Mouse (Mus musculus): ENCODE measurements at regions not wholly inside any gene's neighbourhood (a gene's known extent, or its start where the extent isn't known, plus 50 kb on each side); places are given as distances from the start of the nearest gene placed in this dataset.

GRCm38 (mm10) chr9:31971801-31972628, 58.8 kb upstream of the Barx2 start:
- H3K36me3 ChIP-seq, result no peaks in the 10 kb centered on the region
- no peaks in the 10 kb centered on the region for H3K27me3 ChIP-seq (replicated peaks)
- H3K9me3 ChIP-seq (replicated peaks), result no peaks in the 10 kb centered on the region
- no peak overlapping the region for H3K9ac ChIP-seq
- peak; percentile 75 for ATAC-seq
- H3K27ac ChIP-seq, result no peak overlapping the region
- H3K4me3 ChIP-seq, result no peak overlapping the region
- WGBS (ENCODE audit: insufficient replicate concordance), result 32% methylated on average over 7 of the region's 7 CpGs
- H3K4me2 ChIP-seq, result peak overlapping the region; percentile 12
- H3K4me1 ChIP-seq, result peaks cover 10% of the 10 kb centered on the region

- no peaks in the 10 kb centered on the region for H3K36me3 ChIP-seq
- H3K4me2 ChIP-seq, result peak overlapping the region; percentile 12; the same call in 1 of the 2 replicates
- no peak for ATAC-seq
- no peak overlapping the region for H3K27ac ChIP-seq
- H3K4me1 ChIP-seq, result peaks cover 10% of the 10 kb centered on the region
- H3K9ac ChIP-seq, result no peak overlapping the region
- H3K4me3 ChIP-seq, result no peak overlapping the region
- H3K9me3 ChIP-seq (replicated peaks), result no peaks in the 10 kb centered on the region
- WGBS (ENCODE audit: insufficient replicate concordance), result 58% methylated on average over 6 of the region's 6 CpGs
- no peaks in the 10 kb centered on the region for H3K27me3 ChIP-seq (replicated peaks)
Measured at GRCm38 (mm10) chr9:31972629-31972993, 59.3 kb upstream of the Barx2 start.

GRCm38 (mm10) chr9:31976191-31976590, 62.9 kb upstream of the Barx2 start:
- ATAC-seq, result no peak

DNA sequence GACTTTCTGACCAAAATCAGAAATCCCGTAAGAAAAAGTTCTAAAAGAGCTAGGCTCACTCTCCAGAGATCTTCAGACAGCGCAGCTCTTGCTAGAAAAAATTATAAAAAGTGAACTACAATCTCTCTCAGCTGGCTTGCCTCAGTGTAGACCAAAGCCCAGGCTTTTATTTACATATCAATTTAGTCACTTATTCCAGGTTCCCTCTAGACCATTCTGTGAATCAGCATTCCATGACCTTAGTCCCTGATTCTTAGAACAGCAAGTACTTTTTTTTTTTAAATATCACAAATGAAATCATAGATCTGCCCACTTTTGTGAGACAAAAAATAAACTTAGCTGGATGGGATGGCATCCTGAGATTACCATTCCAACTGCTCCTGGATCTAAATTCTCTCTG, 64.8 kb upstream of the Barx2 start:
- Histone ChIP-seq H3K27ac (no peak overlapping the region), H3K9me3 (replicated peaks) (no peaks in the 10 kb centered on the region), H3K27me3 (replicated peaks) (no peaks in the 10 kb centered on the region), H3K36me3 (no peaks in the 10 kb centered on the region), H3K9ac (no peak overlapping the region), H3K4me1 (no peaks in the 10 kb centered on the region), H3K4me2 (no peak overlapping the region), H3K4me3 (no peak overlapping the region)
- ATAC-seq, result no peak
- 71% methylated on average over 2 of the region's 2 CpGs for WGBS (ENCODE audit: insufficient replicate concordance)

More at GRCm38 (mm10) chr9:31976191-31976590, 62.9 kb upstream of the Barx2 start:
- Histone ChIP-seq H3K9ac (no peak overlapping the region), H3K9me3 (replicated peaks) (no peaks in the 10 kb centered on the region), H3K4me1 (peaks cover 10% of the 10 kb centered on the region), H3K27me3 (replicated peaks) (no peaks in the 10 kb centered on the region), H3K27ac (no peak overlapping the region), H3K4me2 (no peak overlapping the region), H3K36me3 (no peaks in the 10 kb centered on the region), H3K4me3 (no peak overlapping the region)
- 52% methylated on average over 2 of the region's 2 CpGs for WGBS (ENCODE audit: insufficient replicate concordance)

DNA sequence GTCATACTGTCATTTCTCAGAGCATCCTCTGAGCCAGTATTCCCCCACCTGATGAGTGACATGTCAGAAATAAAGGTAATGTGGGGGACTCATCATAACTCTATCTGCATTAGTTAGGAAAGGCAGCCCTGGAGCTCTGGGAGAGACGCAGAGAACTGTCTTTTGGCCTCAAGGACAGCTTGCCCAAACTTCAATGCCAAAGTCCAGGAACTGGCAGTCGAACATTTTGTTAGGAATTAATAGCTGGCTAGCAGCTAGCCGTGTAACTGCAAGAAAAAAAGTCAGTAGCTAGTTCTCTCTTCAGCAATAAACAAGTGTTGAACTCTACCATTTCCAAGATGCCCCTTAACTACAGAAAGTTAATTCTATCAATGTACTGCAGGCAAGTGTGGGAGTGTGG, 65.9 kb upstream of the Barx2 start:
- Histone ChIP-seq H3K9me3 (replicated peaks) (no peaks in the 10 kb centered on the region), H3K9ac (no peak overlapping the region), H3K27me3 (replicated peaks) (no peaks in the 10 kb centered on the region), H3K4me1 (no peaks in the 10 kb centered on the region), H3K4me3 (no peak overlapping the region), H3K4me2 (no peak overlapping the region), H3K27ac (no peak overlapping the region), H3K36me3 (no peaks in the 10 kb centered on the region)
- WGBS (ENCODE audit: insufficient replicate concordance), result 55% methylated on average over 3 of the region's 3 CpGs
- ATAC-seq, result no peak

- Histone ChIP-seq H3K9me3 (replicated peaks) (no peaks in the 10 kb centered on the region), H3K4me3 (no peak overlapping the region), H3K27me3 (replicated peaks) (no peaks in the 10 kb centered on the region), H3K36me3 (no peaks in the 10 kb centered on the region), H3K27ac (no peak overlapping the region), H3K4me1 (no peaks in the 10 kb centered on the region), H3K9ac (no peak overlapping the region), H3K4me2 (no peak overlapping the region)
- 83% methylated on average over 5 of the region's 5 CpGs for WGBS (ENCODE audit: insufficient replicate concordance)
- ATAC-seq, result no peak
Measured at GRCm38 (mm10) chr9:31980459-31980858, 67.2 kb upstream of the Barx2 start.

GRCm38 (mm10) chr9:31983759-31984586, 70.7 kb upstream of the Barx2 start:
- no peak overlapping the region for H3K27ac ChIP-seq
- no peak for ATAC-seq
- 61% methylated on average over 12 of the region's 12 CpGs for WGBS (ENCODE audit: insufficient replicate concordance)
- no peaks in the 10 kb centered on the region for H3K36me3 ChIP-seq
- H3K4me3 ChIP-seq, result no peak overlapping the region
- H3K4me1 ChIP-seq, result no peaks in the 10 kb centered on the region
- no peak overlapping the region for H3K4me2 ChIP-seq
- no peak overlapping the region for H3K9ac ChIP-seq
- H3K9me3 ChIP-seq (replicated peaks), result no peaks in the 10 kb centered on the region
- no peaks in the 10 kb centered on the region for H3K27me3 ChIP-seq (replicated peaks)

- no peak overlapping the region for H3K4me2 ChIP-seq
- no peaks in the 10 kb centered on the region for H3K27me3 ChIP-seq (replicated peaks)
- ATAC-seq, result no peak
- no peak overlapping the region for H3K27ac ChIP-seq
- no peak overlapping the region for H3K4me3 ChIP-seq
- H3K36me3 ChIP-seq, result no peaks in the 10 kb centered on the region
- 69% methylated on average over 7 of the region's 7 CpGs for WGBS (ENCODE audit: insufficient replicate concordance)
- H3K4me1 ChIP-seq, result 0 out of 2 replicates have a peak, but pooled peaks cover 2% of the 10 kb centered on the region
- no peaks in the 10 kb centered on the region for H3K9me3 ChIP-seq (replicated peaks)
- H3K9ac ChIP-seq, result no peak overlapping the region
Measured at GRCm38 (mm10) chr9:31988826-31989225, 75.6 kb upstream of the Barx2 start.

DNA sequence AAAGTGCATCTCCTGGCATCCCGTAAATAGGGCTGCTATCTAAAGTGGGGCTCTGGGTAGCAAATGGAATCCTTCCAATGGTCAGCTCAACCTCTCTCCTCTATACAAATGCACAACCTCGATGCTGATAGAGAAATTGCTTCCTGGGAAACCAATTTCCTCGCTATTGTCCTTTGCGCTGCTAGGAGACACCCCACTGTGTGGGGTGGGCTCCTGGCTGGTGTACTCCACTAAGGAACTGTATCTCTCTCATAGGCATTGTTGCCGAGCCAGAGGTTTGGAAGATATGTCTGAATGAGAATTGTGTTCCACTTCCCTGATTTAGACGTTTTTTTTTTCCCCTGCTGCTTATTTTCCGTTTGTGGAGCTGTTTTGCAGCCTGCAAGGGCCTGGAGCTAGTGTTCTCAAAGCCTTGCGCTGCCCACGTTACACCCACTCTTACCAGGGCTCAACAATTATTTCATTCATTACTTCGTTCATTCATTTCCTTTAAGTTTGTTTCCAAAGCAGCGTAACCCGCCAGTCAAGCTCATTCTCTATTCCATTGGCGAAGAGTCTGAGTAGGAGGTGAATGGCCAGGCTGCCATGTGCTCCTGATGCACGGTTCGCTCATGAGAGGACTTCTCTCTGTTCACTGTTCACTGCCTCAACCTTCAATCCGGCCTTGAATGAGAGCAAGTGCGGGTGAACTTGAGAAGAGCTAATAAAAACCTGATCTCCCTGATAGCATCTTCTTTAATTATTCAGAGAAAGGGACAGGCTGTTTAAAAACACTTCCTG, 76.5 kb upstream of the Barx2 start:
- Histone ChIP-seq H3K27ac (no peak overlapping the region), H3K4me3 (no peak overlapping the region), H3K4me2 (no peak overlapping the region), H3K27me3 (replicated peaks) (no peaks in the 10 kb centered on the region), H3K9me3 (replicated peaks) (no peaks in the 10 kb centered on the region), H3K4me1 (0 out of 2 replicates have a peak, but pooled peaks cover 5% of the 10 kb centered on the region), H3K9ac (no peak overlapping the region), H3K36me3 (no peaks in the 10 kb centered on the region)
- 64% methylated on average over 17 of the region's 17 CpGs for WGBS (ENCODE audit: insufficient replicate concordance)
- no peak for ATAC-seq

DNA sequence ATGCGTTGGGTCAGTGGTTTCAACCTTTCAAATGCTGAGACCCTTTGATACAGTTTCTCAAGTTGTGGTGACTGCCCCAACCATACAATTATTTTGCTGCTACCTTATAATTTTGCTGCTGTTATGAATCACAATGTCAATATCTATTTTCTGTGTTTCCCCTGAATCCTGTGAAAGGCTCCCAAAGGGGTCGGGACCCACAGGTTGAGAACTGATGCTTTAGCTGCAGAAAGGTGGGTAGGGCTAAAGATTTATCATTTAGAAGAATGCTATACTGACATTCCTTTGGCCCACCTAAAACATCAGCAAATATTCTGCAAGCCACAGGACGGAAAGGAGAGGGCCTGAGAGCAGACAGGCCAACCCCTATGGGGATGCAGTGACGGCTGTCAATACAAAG, 77.2 kb upstream of the Barx2 start:
- Histone ChIP-seq H3K27me3 (replicated peaks) (no peaks in the 10 kb centered on the region), H3K4me2 (no peak overlapping the region), H3K9ac (no peak overlapping the region), H3K4me3 (no peak overlapping the region), H3K36me3 (no peaks in the 10 kb centered on the region), H3K27ac (no peak overlapping the region), H3K4me1 (0 out of 2 replicates have a peak, but pooled peaks cover 6% of the 10 kb centered on the region), H3K9me3 (replicated peaks) (no peaks in the 10 kb centered on the region)
- no peak for ATAC-seq
- 70% methylated on average over 4 of the region's 4 CpGs for WGBS (ENCODE audit: insufficient replicate concordance)

DNA sequence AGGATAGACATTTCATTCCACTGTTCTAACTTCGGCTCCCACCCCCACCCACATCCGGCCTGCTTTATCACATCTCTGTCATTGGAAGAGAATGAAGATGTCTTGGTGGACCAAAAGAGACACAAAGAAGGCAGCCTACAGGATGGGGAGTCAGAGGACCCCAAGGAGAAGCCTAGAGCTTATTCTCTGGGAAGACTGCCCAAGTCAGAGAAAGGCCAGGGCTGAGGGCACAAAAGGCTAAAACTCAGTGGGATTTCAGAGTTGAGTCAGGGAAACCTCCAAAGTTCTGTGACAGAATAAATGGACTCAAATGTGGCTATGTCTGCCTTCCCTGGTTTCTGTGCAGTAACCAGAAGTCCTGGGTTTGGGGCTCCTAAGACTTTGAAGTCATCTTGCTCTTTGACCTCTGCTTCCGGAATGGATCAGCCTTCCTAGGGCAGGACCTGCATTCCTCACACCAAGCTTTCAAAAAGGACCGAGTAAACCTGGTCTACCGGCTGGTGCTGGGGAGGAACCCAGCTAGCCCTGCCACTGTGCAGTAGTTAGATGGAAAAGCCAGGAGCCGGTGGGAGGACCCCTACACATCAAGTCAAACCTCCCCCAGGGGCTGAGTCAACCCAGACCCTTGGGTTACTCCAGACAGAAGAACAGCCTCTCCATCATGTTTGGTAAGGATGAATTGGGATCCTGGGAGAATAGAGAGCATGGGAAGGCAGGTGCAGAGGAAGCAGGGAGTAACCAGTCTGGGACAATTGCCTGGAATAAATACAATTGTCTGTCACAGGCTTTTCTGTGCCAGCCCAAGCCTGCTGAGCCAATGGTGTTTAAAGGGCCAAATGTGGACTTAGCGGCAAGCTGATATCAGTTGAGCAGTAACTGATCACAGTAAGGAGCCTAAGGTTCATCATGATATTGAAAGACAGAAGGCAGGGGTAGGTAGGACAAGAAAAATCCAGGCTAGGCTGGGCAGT, 80.7 kb upstream of the Barx2 start:
- WGBS (ENCODE audit: insufficient replicate concordance), result 55% methylated on average over 7 of the region's 7 CpGs
- ATAC-seq, result no peak
- Histone ChIP-seq H3K27ac (no peak overlapping the region), H3K9me3 (replicated peaks) (no peaks in the 10 kb centered on the region), H3K4me2 (no peak overlapping the region), H3K27me3 (replicated peaks) (peaks cover 14% of the 10 kb centered on the region; the same call in 1 of the 2 replicates), H3K4me1 (peaks cover 27% of the 10 kb centered on the region), H3K9ac (no peak overlapping the region), H3K4me3 (no peak overlapping the region), H3K36me3 (no peaks in the 10 kb centered on the region)

Measured in liver, embryonic 12.5 days (tissue).